Mouse (Mus musculus) hindbrain, postnatal 0 days (tissue): Measurements from ENCODE around the gene Arl14. TPM values are rescaled to one million over a fixed set of nuclear protein-coding genes. Genes with fewer than 3 reads are reported as not detected.

Experiments used
- ATAC-seq: fragments of 200-750 bp; cut with Nextera tagmentation; 2 replicates; pipeline ENCODE4 v1.8.0; 2017; ENCODE audit warnings: mild to moderate bottlenecking, moderate TSS enrichment, moderate library complexity
- DNase-seq: peaks from one replicate; pipeline ENCODE4 v3.0.0-alpha.2; 2015; ENCODE audit warnings: low spot score
- H3K27ac ChIP-seq: fragments of 300-500 bp; sonication (generic); 2 replicates; pipeline ENCODE4 v1.5.1; 2014; ENCODE audit warnings: mild to moderate bottlenecking
- H3K27me3 ChIP-seq: fragments of 300-500 bp; sonication (generic); 2 replicates; pipeline ENCODE4 v1.6.1; 2014; ENCODE audit warnings: low read length, mixed read lengths; ENCODE audit not compliant: insufficient read depth
- H3K36me3 ChIP-seq: fragments of 300-500 bp; sonication (generic); 2 replicates; pipeline ENCODE4 v1.6.1; 2014; ENCODE audit warnings: low read length, mixed read lengths; ENCODE audit not compliant: insufficient read depth
- H3K4me1 ChIP-seq: fragments of 300-500 bp; sonication (generic); 2 replicates; pipeline ENCODE4 v1.6.1; 2014; ENCODE audit warnings: antibody characterized with exemption, low read length, mixed read lengths; ENCODE audit not compliant: insufficient read depth
- H3K4me2 ChIP-seq: fragments of 300-500 bp; sonication (generic); 2 replicates; pipeline ENCODE4 v1.6.1; 2014; ENCODE audit warnings: low read depth, mild to moderate bottlenecking, low read length, moderate library complexity, mixed read lengths
- H3K4me3 ChIP-seq: fragments of 300-500 bp; sonication (generic); 2 replicates; pipeline ENCODE4 v1.5.1; 2014; ENCODE audit warnings: low read length
- H3K9ac ChIP-seq: fragments of 300-500 bp; sonication (generic); replicated peaks from 2 replicates; pipeline ENCODE4 v1.6.1; 2014; ENCODE audit warnings: mild to moderate bottlenecking, low read length, moderate library complexity, mixed read lengths
- H3K9me3 ChIP-seq: fragments of 300-500 bp; sonication (generic); 2 replicates; pipeline ENCODE4 v1.6.1; 2016; ENCODE audit warnings: low read length, mixed read lengths
- CTCF ChIP-seq: IDR thresholded peaks from 2 replicates; pipeline ENCODE4 v1.5.1; 2016; ENCODE audit warnings: antibody characterized with exemption, control low read depth, low read depth
- WGBS: fragments of 180-500 bp; shearing (Covaris S2); extraction: QIAGEN DNeasy Blood & Tissue Kit; methylation state at CpG from one replicate; pipeline ENCODE4 v1.1.7; 2014; 5-methylcytosine and 5-hydroxymethylcytosine counted together
- polyA plus RNA-seq: library from polyadenylated mRNA; unstranded; fragments of >200 nt; fragmentation: Nextera tagmentation; extraction: Ambion mirVana; gene quantifications from 2 replicates; pipeline ENCODE4 v1.2.1, GENCODE M21; 2015
- total RNA-seq: library from RNA; depleted of rRNA; stranded (reverse); fragments of >200 nt; gene quantifications from 2 replicates; pipeline ENCODE4 v1.2.3, GENCODE M21; 2014; rRNA removed

Arl14 gene
- total RNA-seq (not detected in 2 replicates), polyA plus RNA-seq (not detected in 2 replicates)

- no peaks in the 10 kb centered on the region for H3K4me1 ChIP-seq
- TF ChIP-seq CTCF, result no peak
- H3K9ac ChIP-seq, result no peak within 1 kb of the TSS
These were observed at the start of gene Arl14 for GRCm38 (mm10) chr3:69221806-69222501. Gene Arl14, plus strand, starts transcription at chr3:69222419.

GRCm38 (mm10) chr3:69175229-69175628 lies 47.0 kb upstream of the Arl14 start:
- ATAC-seq, result no peak
- TF ChIP-seq CTCF, result no peak
- Histone ChIP-seq H3K27ac (no peak overlapping the region), H3K9me3 (no peaks in the 10 kb centered on the region), H3K4me2 (no peak overlapping the region), H3K27me3 (no peaks in the 10 kb centered on the region), H3K4me1 (no peaks in the 10 kb centered on the region), H3K4me3 (no peak overlapping the region), H3K36me3 (no peaks in the 10 kb centered on the region), H3K9ac (no peak overlapping the region)
- no peak for DNase-seq
- 4% methylated on average over 1 of the region's 1 CpGs for WGBS

More at GRCm38 (mm10) chr3:69221806-69222501, at the start of gene Arl14:
- Histone ChIP-seq H3K27ac (no peak within 1 kb of the TSS), H3K4me3 (no peak within 1 kb of the TSS), H3K27me3 (no peaks in the 10 kb centered on the region), H3K4me2 (no peak within 1 kb of the TSS), H3K36me3 (no peaks in the 10 kb centered on the region), H3K9me3 (no peaks in the 10 kb centered on the region)
- WGBS, result 85% methylated on average over 8 of the region's 8 CpGs
- ATAC-seq (no peak), DNase-seq (no peak)

GRCm38 (mm10) chr3:69177168-69177797 lies 44.9 kb upstream of the Arl14 start:
- no peak for ATAC-seq
- no peak overlapping the region for H3K4me2 ChIP-seq

GRCm38 (mm10) chr3:69177914-69178313 lies 44.3 kb upstream of the Arl14 start:
- H3K9me3 ChIP-seq, result no peaks in the 10 kb centered on the region
- no peaks in the 10 kb centered on the region for H3K36me3 ChIP-seq
- H3K9ac ChIP-seq, result no peak overlapping the region
- no peak overlapping the region for H3K4me2 ChIP-seq
- H3K27me3 ChIP-seq, result no peaks in the 10 kb centered on the region
- no peak for DNase-seq
- no peaks in the 10 kb centered on the region for H3K4me1 ChIP-seq
- no peak overlapping the region for H3K4me3 ChIP-seq
- no peak for TF ChIP-seq CTCF
- H3K27ac ChIP-seq, result no peak overlapping the region
- ATAC-seq, result no peak

More at GRCm38 (mm10) chr3:69177168-69177797, 44.9 kb upstream of the Arl14 start:
- no peak for TF ChIP-seq CTCF
- WGBS, result 71% methylated on average over 15 of the region's 15 CpGs
- Histone ChIP-seq H3K4me1 (no peaks in the 10 kb centered on the region), H3K4me3 (no peak overlapping the region), H3K9me3 (no peaks in the 10 kb centered on the region), H3K27me3 (no peaks in the 10 kb centered on the region), H3K36me3 (no peaks in the 10 kb centered on the region), H3K27ac (no peak overlapping the region), H3K9ac (no peak overlapping the region)
- DNase-seq, result no peak

GRCm38 (mm10) chr3:69178365-69179004 lies 43.7 kb upstream of the Arl14 start:
- H3K9me3 ChIP-seq, result no peaks in the 10 kb centered on the region
- H3K27me3 ChIP-seq, result no peaks in the 10 kb centered on the region
- ATAC-seq (peak; percentile 73; the same call in 1 of the 2 replicates), DNase-seq (peak; percentile 45)
- no peak overlapping the region for H3K27ac ChIP-seq
- no peak overlapping the region for H3K4me2 ChIP-seq
- H3K4me3 ChIP-seq, result no peak overlapping the region
- H3K4me1 ChIP-seq, result no peaks in the 10 kb centered on the region
- TF ChIP-seq CTCF, result no peak
- WGBS, result 34% methylated on average over 14 of the region's 14 CpGs
- no peak overlapping the region for H3K9ac ChIP-seq
- no peaks in the 10 kb centered on the region for H3K36me3 ChIP-seq

- Histone ChIP-seq H3K27ac (no peak overlapping the region), H3K4me2 (no peak overlapping the region), H3K9me3 (no peaks in the 10 kb centered on the region), H3K9ac (no peak overlapping the region), H3K4me3 (no peak overlapping the region), H3K36me3 (no peaks in the 10 kb centered on the region), H3K4me1 (no peaks in the 10 kb centered on the region), H3K27me3 (no peaks in the 10 kb centered on the region)
- TF ChIP-seq CTCF, result no peak
- no peak for ATAC-seq
- no peak for DNase-seq
- WGBS, result 96% methylated on average over 8 of the region's 8 CpGs
These were observed 40.7 kb upstream of the Arl14 start for GRCm38 (mm10) chr3:69181531-69181930.
